Mouse (Mus musculus) erythroblast, embryonic 14.5 days (primary cell): Measurements from ENCODE around the gene Fsip1.

Source experiments
- GATA1 ChIP-seq: IDR thresholded peaks from 2 replicates; pipeline ENCODE4 v1.6.1; 2012; ENCODE audit warnings: low read length, inconsistent platforms, mixed read lengths
- TAL1 ChIP-seq: IDR thresholded peaks from 3 replicates; pipeline ENCODE4 v1.6.1; 2012; ENCODE audit warnings: low read length, inconsistent platforms, mixed read lengths

DNA sequence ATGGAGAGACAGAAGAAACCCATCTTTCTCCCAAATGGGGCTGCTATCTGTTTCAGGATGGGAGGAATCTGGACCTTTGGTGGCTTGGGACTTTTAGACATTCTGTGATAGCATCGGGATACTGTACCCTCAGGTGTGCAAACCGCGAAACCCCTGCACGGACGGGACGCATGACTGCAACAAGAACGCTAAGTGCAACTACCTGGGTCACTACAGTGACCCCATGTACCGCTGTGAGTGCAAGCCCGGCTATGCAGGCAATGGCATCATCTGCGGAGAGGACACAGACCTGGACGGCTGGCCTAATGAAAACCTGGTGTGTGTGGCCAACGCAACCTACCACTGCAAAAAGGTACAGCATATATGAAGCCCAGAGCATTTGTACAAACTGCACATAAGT is 137.1 kb downstream of the Fsip1 start:
- no peak for TF ChIP-seq GATA1
- TF ChIP-seq TAL1, result no peak
